Mouse (Mus musculus) heart, postnatal 10 days (tissue): ENCODE data around the gene Ccr1. TPM values are rescaled to one million over a fixed set of nuclear protein-coding genes. Genes with fewer than 3 reads are reported as not detected.

Source experiments
- DNase-seq, 2 experiments: peaks; one replicate each; pipeline ENCODE4 v3.0.0; 2021
- intact Hi-C: fragments of 180-260 bp; cut with DNase I; formaldehyde crosslinking; loops from one replicate; pipeline ENCODE4 v1.15.1; 2025
- total RNA-seq, 2 experiments: library from RNA; stranded (reverse); gene quantifications; 2 replicates each; pipeline ENCODE4 v1.2.3; 2021

Gene Ccr1
- total RNA-seq, 2 experiments from 2014 or later: 1.3 to 1.7 TPM

DNA sequence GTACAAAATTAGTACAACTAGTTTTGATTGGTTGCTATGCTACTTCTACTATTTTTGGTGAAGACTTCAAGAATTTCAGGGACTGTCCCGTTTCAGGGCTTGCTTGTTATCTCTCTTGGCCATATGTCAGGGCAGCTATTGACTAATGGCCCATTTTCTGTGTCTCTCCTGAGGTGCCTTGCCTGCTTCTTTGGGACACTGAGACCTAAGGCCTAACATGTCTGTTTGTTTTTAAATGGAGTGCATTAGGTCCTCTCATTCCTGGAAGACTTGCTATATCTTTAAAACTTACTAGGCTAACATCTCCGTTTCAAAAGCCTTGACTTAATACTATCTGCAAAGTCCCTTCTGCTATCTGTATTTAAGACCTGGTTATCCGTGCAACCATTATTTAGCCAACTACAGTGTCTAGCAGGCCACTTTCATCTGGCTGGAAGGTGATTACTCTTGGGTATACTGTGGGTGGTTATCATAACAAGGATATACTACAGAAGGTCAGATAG lies 10.5 kb downstream of the Ccr1 start:
- no peak for DNase-seq
- intact Hi-C loops: no loop called here

DNA sequence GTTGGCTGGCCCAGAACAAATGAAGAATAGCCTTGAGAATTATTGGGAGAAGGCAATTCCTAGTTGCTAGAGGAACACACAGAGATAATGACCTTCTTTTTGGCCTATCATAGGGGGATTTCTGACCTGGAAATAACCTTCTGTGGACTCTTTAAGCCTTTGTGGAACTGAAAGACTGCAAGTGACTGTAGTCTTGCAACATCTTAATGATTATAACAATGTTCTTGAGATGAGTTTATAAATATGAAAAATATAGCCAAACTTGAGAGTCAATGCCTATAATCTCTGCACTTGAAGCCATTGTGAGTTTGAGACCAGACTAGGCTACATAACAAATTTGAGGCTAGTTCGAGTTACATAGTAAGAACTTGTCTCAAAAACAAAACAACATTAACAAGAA lies 11.6 kb downstream of the Ccr1 start:
- intact Hi-C loops: no loop called here
- DNase-seq: no peak

DNA sequence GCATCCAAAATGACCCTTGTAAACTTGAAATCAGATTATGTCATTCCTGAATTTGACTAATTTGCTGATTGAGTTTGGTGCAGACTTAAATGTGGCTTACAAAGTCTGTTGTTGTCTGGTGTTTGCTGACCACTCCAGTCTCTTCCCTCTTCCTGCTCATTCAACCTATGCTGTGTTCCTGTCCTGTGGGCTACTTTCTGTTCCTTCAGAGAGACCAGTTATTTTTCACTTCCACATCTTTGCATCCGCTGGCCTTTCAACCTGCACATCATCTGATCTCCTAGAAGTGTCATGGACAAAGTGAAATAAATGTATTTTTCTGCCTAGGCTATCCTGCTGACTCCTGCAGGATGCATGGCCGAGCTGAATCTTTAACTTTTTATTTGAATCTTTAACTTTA lies 14.9 kb downstream of the Ccr1 start:
- intact Hi-C loops: no loop called here
- DNase-seq: no peak

DNA sequence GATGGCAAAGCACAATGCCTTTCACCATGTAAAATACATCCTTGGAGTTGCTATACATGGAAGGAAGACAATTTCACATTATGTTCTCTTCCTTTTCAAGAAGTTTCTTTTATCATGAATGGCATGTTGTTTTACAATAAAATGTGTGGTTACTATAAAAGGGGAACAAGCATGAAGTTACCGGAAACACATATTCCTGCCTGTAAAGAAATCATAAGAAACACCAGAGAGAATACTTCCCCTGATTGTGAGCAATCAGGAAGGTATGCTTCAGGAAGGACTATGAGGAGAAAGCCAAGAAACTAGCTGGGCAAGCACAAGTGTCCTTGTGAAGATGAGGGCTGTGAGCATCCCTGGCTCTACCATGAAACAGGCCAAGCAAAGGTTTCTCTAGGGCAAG lies 17.3 kb downstream of the Ccr1 start:
- intact Hi-C loops: no loop called here
- DNase-seq: no peak

DNA sequence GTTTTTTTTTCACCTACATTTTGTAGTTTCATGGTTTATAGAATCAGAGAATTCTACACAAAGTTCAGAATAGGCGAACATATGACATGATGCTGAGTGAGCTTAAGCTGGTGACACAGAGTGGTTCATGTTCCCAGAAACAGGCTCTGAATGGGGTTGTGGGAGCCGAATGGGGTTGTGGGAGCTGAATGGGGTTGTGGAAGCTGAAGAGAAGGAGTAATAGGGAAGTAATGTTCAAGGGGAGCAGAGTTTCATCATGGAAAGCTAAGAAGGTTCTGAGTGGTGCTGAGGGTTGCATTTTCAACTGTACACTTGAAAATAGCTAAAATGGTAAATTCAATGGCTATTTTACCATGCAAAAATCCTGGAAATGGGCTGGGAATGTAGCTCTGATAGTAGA lies 19.1 kb downstream of the Ccr1 start:
- intact Hi-C loops: loop anchor here (5.0 kb wide), 1 partner anchor 178 kb away; no protein-coding TSS in a partner anchor
- DNase-seq: no peak

DNA sequence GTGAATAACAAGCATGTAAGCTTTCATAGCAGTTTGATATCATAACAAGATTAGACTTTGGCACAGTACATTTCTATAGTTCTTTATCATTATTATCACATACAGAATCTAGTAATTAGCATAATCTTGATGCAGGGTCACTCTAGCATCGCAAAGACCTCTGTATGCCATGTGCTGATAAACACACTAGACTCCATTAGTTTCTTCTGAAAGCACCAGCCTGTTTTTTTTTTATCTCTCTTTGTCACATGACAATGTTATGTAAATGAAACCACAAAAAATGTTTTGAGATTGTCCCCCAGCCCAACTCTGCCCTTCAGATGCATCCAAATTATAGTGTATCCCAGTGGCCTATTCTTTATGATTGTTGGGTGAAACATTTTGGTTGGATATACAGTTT lies 20.7 kb downstream of the Ccr1 start:
- intact Hi-C loops: loop anchor here (5.0 kb wide), 1 partner anchor 179 kb away; no protein-coding TSS in a partner anchor
- no peak for DNase-seq

DNA sequence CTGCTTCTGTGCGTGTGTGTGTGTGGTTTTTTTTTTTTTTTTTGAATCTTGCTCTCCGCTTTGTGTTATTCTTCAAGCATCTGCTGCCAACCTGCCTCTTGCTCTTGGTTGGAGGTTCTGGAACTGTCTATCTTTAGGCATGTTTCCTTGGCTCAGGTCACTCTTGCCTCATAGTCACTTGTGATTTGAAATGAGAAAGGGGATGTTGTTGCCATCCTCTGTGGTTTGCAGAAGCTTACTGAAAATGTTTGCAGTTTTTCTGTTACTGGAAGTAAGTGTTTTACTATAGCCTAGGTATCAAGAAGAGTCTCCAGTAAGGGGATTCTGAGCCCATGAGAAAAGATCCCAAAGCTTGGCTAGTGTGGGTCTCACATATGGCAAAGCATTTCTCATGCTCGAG lies 26.5 kb downstream of the Ccr1 start:
- DNase-seq: no peak
- intact Hi-C loops: no loop called here

DNA sequence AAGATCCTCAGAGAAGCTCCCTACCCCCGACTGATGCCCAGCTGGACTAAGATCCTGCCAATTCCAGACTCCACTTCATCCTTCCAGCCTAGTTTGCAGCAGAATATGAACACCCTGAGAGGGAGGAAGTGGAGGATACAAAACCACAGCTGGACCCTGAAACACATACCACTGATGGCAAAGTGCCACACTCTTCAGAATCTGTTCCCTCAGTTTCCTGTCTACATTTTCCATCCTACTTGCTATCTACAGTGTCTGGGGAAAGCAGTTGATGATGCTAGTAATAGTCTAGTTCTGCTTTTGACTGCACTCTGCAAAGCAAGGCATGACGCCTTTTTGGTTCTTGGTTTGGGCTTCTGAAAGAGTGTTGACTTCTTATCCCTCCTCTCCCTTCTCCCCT lies 27.2 kb downstream of the Ccr1 start:
- peak; percentile 41 to 55 for DNase-seq
- intact Hi-C loops: no loop called here

DNA sequence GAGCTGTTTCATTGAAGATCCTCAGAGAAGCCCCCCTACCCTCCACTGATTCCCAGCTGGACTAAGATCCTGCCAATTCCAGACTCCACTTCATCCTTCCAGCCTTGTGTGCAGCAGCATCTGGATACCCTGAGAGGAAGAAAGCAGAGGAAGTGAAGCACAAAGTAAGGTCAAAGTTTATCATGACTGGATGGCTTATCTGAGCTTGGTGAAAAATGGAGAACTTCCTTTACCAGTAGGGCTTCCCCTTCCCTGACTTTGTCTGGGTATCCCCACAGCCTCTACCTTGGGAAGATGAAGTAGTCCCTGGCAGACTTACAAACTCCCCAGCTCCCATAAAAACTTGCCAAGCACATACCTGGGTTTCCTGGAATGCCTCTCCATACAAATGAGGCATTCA lies 27.9 kb downstream of the Ccr1 start:
- intact Hi-C loops: no loop called here
- DNase-seq: no peak

DNA sequence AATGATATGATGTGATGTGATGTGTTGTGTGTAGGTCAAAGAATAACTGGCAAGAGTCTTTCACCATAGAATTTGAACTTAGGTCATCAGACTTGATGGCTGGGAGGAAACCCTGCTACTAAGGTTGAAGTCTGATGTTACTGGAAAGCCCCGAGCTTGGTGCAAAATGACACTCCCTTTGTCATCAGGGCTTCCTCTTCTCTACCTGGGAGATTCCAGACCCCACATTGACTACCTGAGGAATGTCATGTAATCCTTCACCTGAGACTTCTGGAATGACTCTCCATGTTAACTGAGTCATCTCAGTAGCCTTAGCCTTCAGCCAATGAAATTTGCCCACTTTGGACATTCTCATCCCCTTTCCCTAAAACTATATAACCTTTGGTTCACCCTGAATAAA lies 28.3 kb downstream of the Ccr1 start:
- no peak for DNase-seq
- intact Hi-C loops: no loop called here

DNA sequence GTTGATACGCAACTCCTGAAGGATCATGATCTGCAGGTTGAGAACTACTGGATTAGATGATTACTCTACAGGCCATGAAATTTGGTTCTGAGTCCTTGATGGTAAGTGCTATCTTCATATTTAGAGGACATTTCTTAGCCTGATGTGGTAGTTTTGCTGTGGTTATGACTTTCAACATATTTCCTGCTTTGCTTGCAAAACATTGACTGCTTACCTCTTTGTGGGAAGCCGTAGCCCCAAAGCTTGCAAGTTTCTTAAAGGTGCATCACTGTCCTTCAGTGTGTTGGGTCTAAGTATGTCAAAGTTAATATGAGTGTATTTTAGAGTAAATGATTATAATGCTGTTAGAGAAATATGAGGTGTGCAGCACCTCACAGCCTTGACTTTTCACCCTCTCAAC lies 30.5 kb downstream of the Ccr1 start:
- intact Hi-C loops: no loop called here
- no peak for DNase-seq

DNA sequence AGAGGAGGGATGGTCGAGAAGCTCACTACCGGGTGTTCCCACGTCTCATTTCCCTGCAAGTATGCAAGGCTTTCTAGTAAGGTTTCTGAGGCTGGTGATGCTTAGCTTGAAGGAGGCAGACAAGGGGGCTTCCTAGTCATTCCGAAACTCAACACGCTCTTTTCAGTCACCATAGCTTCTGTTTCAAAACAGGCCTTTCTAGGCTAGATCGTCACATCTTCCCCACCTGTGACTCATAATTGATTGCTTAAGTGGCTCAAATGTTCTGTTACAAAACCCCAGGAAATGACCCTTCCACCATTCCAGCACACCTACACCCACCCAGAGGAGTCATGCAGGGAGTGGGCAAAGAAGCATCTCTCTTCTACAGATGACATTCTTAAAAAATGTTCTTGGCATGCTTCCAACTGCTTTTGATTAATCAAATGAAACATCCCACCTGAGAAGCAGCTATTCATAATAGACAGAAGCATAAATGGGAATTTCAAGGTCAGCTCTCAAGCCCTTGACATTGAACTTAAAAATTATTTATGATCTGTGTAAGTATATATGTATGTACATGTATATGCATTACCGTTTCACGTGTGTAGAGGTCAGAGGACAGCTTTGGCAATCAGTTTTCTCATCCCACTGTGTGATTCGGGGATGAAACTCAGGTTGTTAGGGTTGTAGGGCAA lies 31.8 kb downstream of the Ccr1 start:
- DNase-seq: no peak
- intact Hi-C loops: no loop called here

DNA sequence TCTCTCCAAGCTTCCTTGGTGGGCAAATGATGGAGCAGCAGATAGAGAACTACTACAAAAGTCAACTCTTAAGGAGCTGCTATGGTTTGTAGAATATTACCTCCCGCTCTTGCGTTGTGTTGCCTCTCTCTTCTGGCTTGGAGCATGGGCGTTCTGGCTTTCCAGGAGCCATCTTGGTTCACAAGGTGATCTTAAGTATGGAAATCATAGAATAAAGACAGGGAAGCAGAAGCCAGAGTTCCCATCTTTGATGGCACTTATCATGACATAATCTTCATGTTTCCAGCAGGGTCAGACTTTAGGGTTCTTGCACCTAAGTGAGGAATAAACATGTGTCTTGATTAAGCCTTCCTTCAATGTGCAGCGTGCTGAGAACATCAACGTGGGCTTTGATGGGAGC lies 32.7 kb downstream of the Ccr1 start:
- DNase-seq: no peak
- intact Hi-C loops: no loop called here

DNA sequence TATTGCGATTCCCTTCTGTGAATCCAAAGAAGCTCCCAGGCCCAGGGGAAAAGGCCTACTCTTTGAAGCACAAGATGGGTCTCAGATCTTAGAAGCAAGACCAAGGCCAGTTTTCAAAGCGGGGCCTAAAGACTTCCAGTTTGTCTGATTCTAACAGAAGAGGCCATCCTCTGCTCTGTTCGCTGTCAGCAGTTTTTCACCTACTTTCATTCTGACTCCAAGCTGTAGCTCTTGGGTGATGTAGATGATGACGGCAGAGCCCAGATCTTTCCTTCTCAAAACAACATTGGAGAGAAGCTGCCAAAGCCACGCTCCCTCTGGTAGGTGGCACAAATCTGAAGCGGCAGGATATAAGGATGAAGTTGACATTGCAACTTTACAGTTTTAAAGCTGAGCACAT lies 33.1 kb downstream of the Ccr1 start:
- intact Hi-C loops: no loop called here
- DNase-seq: no peak

DNA sequence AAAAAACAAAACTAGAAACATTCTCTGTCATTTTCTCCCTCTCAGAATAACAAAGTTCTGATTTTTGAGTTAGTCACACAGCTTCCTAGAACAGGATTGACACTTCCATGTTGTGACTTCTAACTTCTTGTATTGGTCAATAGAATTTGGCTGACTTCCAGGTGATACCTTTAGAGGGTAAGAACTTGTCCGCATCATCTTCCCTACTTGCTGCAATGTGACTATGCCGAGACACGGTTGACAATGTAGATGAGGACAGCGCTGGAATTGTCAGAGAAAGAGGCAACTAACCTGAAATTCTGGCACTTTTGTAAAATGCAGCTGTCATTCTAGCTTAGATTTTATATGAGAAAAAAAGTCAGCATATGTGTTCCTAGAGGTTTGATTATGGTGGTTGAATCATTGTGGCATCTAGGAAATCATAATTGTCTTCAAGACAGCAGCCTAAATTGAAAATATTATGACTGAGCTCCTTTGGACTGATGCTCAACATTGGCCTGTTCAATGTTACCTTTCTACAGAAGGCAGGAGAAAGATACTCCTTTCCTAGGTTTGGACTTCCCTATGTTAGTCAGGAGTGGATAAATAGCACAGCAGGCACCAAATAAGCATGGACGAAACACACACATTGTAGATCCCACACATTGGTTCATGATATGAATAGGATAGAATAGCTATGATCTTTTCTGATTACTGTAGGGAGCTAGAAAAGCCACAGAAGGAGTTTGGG lies 34.6 kb downstream of the Ccr1 start:
- DNase-seq: no peak

DNA sequence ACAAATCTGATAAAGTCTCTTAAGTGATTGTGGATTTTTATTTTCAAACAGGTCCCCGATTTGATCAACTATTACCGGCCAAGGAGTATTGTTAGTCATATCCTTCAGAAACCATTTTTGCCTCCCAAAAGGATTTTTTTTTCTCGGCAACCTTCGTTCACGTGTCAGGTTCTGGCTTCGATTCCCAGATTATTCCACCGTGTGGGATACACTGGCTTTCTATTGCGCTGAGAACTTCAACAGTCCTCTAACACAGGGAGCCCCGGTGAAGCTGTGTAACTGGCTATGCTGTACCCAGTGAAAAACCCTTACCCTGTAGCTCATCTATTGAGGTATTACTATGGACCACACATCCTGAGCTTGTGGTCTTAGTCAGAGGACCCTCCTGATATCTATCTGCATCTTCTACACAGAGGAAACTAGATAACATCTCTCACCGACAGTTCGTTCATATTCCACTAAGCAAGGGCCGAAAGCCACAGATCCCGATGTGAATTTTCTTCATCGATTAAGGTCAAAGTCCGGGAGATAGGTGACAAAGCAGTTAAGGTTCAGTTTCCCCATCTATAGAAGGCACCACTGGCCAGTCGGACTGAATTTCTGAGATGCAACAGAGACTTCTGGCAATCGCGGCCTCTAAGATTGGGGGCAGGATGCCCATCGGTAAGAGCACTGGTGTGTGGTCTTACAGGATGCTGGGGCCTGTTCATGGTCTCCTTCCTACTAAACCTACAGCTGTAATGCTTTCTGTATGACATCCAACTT lies 35.4 kb downstream of the Ccr1 start:
- no peak for DNase-seq
- intact Hi-C loops: no loop called here

More for the DNA sequence above, 34.6 kb downstream of the Ccr1 start:
- intact Hi-C loops: no loop called here

DNA sequence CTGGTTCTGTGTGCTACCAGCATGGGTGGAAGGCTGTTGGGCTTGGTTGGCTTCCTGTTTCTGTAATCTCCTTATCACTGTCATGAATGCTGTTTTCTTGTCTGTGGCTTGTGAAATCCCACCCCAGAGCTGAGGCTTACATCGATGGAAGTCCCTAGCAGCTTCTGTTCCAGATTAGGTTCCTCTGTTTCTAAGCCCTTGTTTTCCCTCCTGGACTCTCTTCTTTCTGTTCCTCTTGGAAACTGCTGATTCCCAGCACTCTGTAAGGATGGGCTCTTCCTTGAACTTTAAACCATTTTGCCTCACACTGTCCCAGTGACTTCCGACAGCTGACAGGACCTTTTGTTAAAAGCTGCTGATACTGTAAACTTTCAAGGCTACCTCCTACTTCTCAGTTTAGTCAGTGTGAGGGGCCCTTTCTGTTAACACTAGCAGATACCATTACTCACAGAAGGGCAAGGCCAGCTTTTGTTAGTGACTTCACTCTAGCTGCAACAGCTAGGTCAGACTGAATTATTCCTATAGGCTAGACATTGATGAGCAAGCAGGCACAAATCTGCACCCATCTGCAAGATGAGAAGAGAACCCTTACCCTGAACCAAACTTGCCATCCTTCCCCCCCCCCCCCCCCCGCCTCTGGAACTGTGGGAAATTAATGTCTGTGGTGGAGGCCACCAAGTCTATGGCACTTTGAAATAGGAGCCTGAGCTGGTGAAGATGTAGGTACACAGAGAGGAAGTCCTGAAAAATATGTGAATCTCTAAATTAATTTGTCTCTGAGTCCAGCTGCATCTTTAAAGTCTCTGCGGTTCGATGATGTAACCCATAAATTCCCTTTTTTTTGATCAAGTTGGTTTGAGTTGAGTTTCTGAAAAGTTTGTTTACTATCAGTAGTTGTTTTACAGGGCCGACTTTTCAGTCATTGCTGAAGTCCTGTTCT lies 36.5 kb downstream of the Ccr1 start:
- peak in 1 of 2 experiments; percentile 15 for DNase-seq
- intact Hi-C loops: no loop called here

DNA sequence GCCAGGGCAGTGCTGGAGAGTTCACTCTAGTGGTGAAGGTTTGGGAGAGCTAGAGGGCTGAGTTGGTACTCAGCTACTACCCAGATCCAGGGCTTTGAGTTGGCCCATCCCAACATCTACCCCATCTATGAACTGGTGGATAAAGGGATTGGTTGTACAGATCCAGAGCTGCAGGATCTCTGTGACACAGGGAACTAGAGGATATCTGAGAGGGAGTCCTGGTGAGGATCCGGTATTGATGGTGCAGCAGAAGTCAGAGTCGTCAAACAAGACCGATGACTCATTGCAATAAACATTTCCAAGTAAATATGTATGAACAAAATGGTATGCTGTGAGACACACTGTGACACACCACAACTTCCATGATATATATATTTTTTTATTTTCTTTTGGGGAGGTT lies 37.6 kb downstream of the Ccr1 start:
- DNase-seq: no peak
- intact Hi-C loops: no loop called here

DNA sequence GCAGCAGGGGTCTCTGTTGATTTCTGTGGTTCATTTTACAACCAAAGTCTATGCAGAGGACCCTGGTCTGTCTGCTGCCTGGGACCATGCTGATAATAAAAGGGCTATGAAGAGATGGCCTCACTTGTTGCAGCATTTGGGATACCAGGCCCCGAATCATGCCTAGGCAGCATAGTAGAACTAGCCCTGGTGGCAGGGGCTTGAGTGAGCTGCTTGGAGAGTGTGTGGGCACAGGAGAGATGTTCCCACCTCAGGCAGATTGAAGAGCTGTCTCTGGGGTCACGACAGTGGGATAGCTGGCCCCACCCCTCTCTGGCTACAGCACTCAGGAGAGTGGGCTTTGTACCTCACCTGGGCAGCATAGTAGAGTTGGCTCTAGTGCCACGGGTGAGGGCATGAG lies 38.0 kb downstream of the Ccr1 start:
- intact Hi-C loops: no loop called here

DNA sequence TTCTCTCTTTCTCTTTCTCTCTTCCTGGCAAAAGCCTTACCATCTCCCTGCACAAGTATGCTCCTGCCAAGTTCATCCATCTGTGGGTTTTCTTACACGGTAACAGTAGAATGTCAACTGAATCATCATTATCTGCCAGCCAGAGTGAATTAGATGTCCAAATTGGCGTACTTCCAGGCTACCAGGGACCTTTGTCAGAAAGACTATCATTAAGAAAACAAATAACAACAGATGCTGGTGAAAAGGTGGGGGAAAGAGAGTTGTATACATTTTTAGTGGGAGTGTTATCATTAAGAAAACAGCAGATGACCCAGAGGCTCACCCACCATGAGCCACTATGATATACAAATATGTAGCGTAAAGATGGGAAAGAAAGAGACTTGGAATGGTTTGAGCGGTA lies 38.6 kb downstream of the Ccr1 start:
- intact Hi-C loops: no loop called here
- DNase-seq: no peak

More for the DNA sequence above, 38.0 kb downstream of the Ccr1 start:
- no peak for DNase-seq
